Mouse (Mus musculus) spleen, adult 2 months (tissue): ENCODE results near the gene Nfib. TPM values are rescaled to one million over a fixed set of nuclear protein-coding genes. Genes with fewer than 3 reads are reported as not detected.

Experiments
- DNase-seq, 2 experiments: peaks; one replicate each; pipeline versions ENCODE4 v3.0.0 to v3.0.0-alpha.2; 2012 to 2021; ENCODE audit warnings: low spot score in 2 of 2, low read depth in 1 of 2
- H3K27ac ChIP-seq: fragments of 200-500 bp; 2 replicates; pipeline ENCODE4 v1.5.1; 2012; ENCODE audit warnings: low read length, inconsistent platforms; ENCODE audit not compliant: insufficient read depth
- H3K27me3 ChIP-seq: fragments of 200-500 bp; 2 replicates; pipeline ENCODE4 v1.6.1; 2012; ENCODE audit warnings: mild to moderate bottlenecking, moderate library complexity, low read length, inconsistent platforms; ENCODE audit not compliant: control insufficient read depth, insufficient read depth
- H3K36me3 ChIP-seq: fragments of 200-500 bp; 2 replicates; pipeline ENCODE4 v1.6.1; 2012; ENCODE audit warnings: mild to moderate bottlenecking, low read length, inconsistent platforms; ENCODE audit not compliant: control insufficient read depth, insufficient read depth
- H3K4me1 ChIP-seq: fragments of 200-500 bp; 2 replicates; pipeline ENCODE4 v1.6.1; 2011; ENCODE audit warnings: inconsistent platforms; ENCODE audit not compliant: control insufficient read depth, insufficient read depth, insufficient read length
- H3K4me3 ChIP-seq: fragments of 200-500 bp; 2 replicates; pipeline ENCODE4 v1.5.1; 2011; ENCODE audit warnings: mild to moderate bottlenecking, inconsistent platforms; ENCODE audit not compliant: insufficient read depth, insufficient read length; ENCODE audit errors: extremely low read depth
- CTCF ChIP-seq: fragments of 200-500 bp; IDR thresholded peaks from 2 replicates; pipeline ENCODE4 v1.5.1; 2011; ENCODE audit warnings: mild to moderate bottlenecking, inconsistent platforms; ENCODE audit not compliant: insufficient read depth, insufficient read length, insufficient replicate concordance; ENCODE audit errors: extremely low read depth
- POLR2A ChIP-seq: fragments of 200-500 bp; IDR thresholded peaks from 2 replicates; pipeline ENCODE4 v1.6.1; 2011; ENCODE audit warnings: low read depth, low read length, inconsistent platforms
- WGBS: fragments of 180-500 bp; shearing (Covaris S2); methylation state at CpG from one replicate; pipeline ENCODE4 v1.1.7; 2018; 5-methylcytosine and 5-hydroxymethylcytosine counted together
- polyA plus RNA-seq: library from polyadenylated mRNA; depleted of rRNA; stranded (reverse); fragments of >200 nt; gene quantifications from 2 replicates; pipeline ENCODE4 v1.2.3, GENCODE M21; 2012

Gene Nfib
- polyA plus RNA-seq, 1 experiment: 2.3 TPM

- no peak for DNase-seq
- Histone ChIP-seq H3K36me3 (no peaks in the 10 kb centered on the region), H3K4me1 (no peaks in the 10 kb centered on the region), H3K27me3 (no peaks in the 10 kb centered on the region), H3K4me3 (no peak overlapping the region), H3K27ac (no peak overlapping the region)
- no peak for TF ChIP-seq CTCF
- no peak for TF ChIP-seq POLR2A
- 86% methylated on average over 10 of the region's 10 CpGs for WGBS
Measured at GRCm38 (mm10) chr4:82724058-82724457, 18.5 kb upstream of the Nfib start.

GRCm38 (mm10) chr4:82723048-82723447 lies 17.5 kb upstream of the Nfib start:
- Histone ChIP-seq H3K27me3 (no peaks in the 10 kb centered on the region), H3K4me1 (no peaks in the 10 kb centered on the region), H3K27ac (no peak overlapping the region), H3K36me3 (no peaks in the 10 kb centered on the region), H3K4me3 (no peak overlapping the region)
- DNase-seq: no peak
- WGBS: 89% methylated on average over 8 of the region's 8 CpGs
- TF ChIP-seq POLR2A (no peak), CTCF (no peak)

DNA sequence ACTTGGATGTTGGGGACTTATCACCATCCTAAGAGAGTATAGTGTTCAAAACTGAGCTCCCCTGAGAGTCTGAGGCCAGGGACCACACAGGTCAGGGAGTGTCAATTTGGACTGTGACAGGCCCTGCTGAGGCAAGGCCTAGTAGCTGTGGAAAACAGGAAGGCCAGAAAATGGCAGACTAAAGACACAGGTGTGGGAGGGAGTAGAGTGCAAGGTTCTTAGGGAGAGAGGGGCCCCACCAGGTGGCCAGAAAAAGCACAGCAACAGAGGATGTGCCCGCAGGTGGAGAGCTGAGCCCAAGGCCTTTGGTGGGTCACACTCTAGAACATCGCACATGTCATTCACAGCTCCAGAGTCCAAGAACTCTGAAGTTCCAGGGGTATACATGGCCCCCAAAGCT lies 10.3 kb upstream of the Nfib start:
- Histone ChIP-seq H3K36me3 (no peaks in the 10 kb centered on the region), H3K4me1 (no peaks in the 10 kb centered on the region), H3K27me3 (no peaks in the 10 kb centered on the region), H3K27ac (no peak overlapping the region), H3K4me3 (no peak overlapping the region)
- TF ChIP-seq CTCF: no peak
- TF ChIP-seq POLR2A: no peak
- WGBS: 85% methylated on average over 2 of the region's 2 CpGs
- DNase-seq: no peak

GRCm38 (mm10) chr4:82711611-82712295 lies 6.2 kb upstream of the Nfib start:
- Histone ChIP-seq H3K36me3 (no peaks in the 10 kb centered on the region), H3K27ac (no peak overlapping the region), H3K4me1 (no peaks in the 10 kb centered on the region), H3K27me3 (no peaks in the 10 kb centered on the region), H3K4me3 (no peak overlapping the region)
- 81% methylated on average over 7 of the region's 7 CpGs for WGBS
- DNase-seq: no peak
- TF ChIP-seq POLR2A (no peak), CTCF (no peak)

- no peaks in the 10 kb centered on the region for H3K36me3 ChIP-seq
- H3K27me3 ChIP-seq: no peaks in the 10 kb centered on the region
- no peak for DNase-seq
- TF ChIP-seq POLR2A (no peak), CTCF (no peak)
- no peaks in the 10 kb centered on the region for H3K4me1 ChIP-seq
- WGBS: 85% methylated on average over 6 of the region's 6 CpGs
- H3K27ac ChIP-seq: no peak overlapping the region
- no peak overlapping the region for H3K4me3 ChIP-seq
Measured at GRCm38 (mm10) chr4:82709666-82710065, 4.1 kb upstream of the Nfib start.

GRCm38 (mm10) chr4:82706012-82706411 lies 462 bp upstream of the Nfib start:
- H3K36me3 ChIP-seq: no peaks in the 10 kb centered on the region
- H3K27me3 ChIP-seq: no peaks in the 10 kb centered on the region
- no peaks in the 10 kb centered on the region for H3K4me1 ChIP-seq
- no peak overlapping the region for H3K4me3 ChIP-seq
- WGBS: 86% methylated on average over 2 of the region's 2 CpGs
- DNase-seq: no peak
- TF ChIP-seq CTCF: no peak
- TF ChIP-seq POLR2A: no peak
- H3K27ac ChIP-seq: no peak overlapping the region

DNA sequence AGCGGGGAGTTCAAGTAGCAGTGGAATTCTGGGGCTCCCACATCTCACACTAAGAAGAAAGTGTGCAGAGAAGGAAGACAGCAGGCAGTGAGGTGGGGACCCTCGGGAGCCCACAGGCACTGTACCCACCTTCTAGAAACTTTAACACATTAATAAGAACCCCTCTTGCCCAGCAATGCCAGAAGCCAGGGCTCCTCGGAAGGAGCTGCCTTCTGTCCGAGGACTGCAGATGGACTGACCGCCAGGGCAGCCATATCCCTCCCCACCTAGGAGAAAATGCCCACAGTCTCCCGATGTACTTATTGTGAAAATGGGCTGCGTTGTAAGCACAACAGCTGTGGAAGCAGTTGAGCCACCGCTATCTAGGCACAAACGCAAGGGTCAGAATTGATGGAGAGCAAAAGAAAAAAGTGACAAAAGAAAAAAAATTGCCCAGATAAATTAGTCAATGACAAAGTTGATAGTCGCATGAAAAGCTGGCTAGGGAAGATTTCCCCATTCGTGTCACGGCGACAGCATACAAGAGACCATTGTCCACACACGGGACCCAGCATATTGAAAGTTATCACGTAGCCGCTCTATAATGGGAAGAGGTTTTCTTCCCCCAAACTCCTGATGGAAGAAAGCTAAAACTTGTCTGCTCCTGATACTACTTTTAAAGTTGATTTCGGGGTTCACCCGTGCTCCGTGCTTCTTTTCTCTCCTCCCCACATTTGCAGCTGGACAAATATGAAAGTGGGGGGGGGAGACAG lies 1.3 kb downstream of the Nfib start:
- Histone ChIP-seq H3K27ac (no peak overlapping the region), H3K4me3 (no peak overlapping the region), H3K36me3 (no peaks in the 10 kb centered on the region), H3K4me1 (no peaks in the 10 kb centered on the region), H3K27me3 (no peaks in the 10 kb centered on the region)
- 93% methylated on average over 19 of the region's 19 CpGs for WGBS
- no peak for TF ChIP-seq POLR2A
- TF ChIP-seq CTCF: no peak
- DNase-seq: no peak
